Mouse (Mus musculus) hindbrain, embryonic 11.5 days (tissue): ENCODE results near the gene Zcchc17. TPM values are rescaled to one million over a fixed set of nuclear protein-coding genes. Genes with fewer than 3 reads are reported as not detected.
A peak's percentile ranks its signal among the peaks of the same experiment; 100 is the strongest.

ENCODE experiments used
- ATAC-seq: fragments of 200-750 bp; cut with Nextera tagmentation; 2 replicates; pipeline ENCODE4 v1.8.0; 2017; ENCODE audit warnings: mild to moderate bottlenecking, moderate TSS enrichment, moderate library complexity; ENCODE audit not compliant: low FRiP score
- DNase-seq: peaks from one replicate; pipeline ENCODE4 v3.0.0-alpha.2; 2015; ENCODE audit warnings: low spot score
- H3K27ac ChIP-seq: fragments of 300-500 bp; sonication (generic); 2 replicates; pipeline ENCODE4 v1.5.1; 2014; ENCODE audit warnings: mild to moderate bottlenecking, low read depth, low read length
- H3K27me3 ChIP-seq: fragments of 300-500 bp; sonication (generic); 2 replicates; pipeline ENCODE4 v1.6.1; 2014; ENCODE audit warnings: mild to moderate bottlenecking, low read length, moderate library complexity, mixed read lengths; ENCODE audit not compliant: control insufficient read depth, insufficient read depth
- H3K36me3 ChIP-seq: fragments of 300-500 bp; sonication (generic); 2 replicates; pipeline ENCODE4 v1.6.1; 2014; ENCODE audit warnings: mild to moderate bottlenecking, low read length, moderate library complexity, mixed read lengths; ENCODE audit not compliant: control insufficient read depth, insufficient read depth
- H3K4me1 ChIP-seq: fragments of 300-500 bp; sonication (generic); replicated peaks from 2 replicates; pipeline ENCODE4 v1.6.1; 2014; ENCODE audit warnings: low read length, mixed read lengths; ENCODE audit not compliant: control insufficient read depth, insufficient read depth
- H3K4me2 ChIP-seq: fragments of 300-500 bp; sonication (generic); replicated peaks from 2 replicates; pipeline ENCODE4 v1.6.1; 2014; ENCODE audit warnings: mild to moderate bottlenecking, low read depth, low read length
- H3K4me3 ChIP-seq: fragments of 300-500 bp; sonication (generic); 2 replicates; pipeline ENCODE4 v1.5.1; 2014; ENCODE audit warnings: low read depth, low read length
- H3K9ac ChIP-seq: fragments of 300-500 bp; sonication (generic); 2 replicates; pipeline ENCODE4 v1.6.1; 2014; ENCODE audit warnings: low read depth, low read length
- H3K9me3 ChIP-seq: fragments of 300-500 bp; sonication (generic); 2 replicates; pipeline ENCODE4 v1.6.1; 2016; ENCODE audit warnings: low read length; ENCODE audit not compliant: control insufficient read depth
- WGBS: fragments of 180-500 bp; shearing (Covaris S2); extraction: QIAGEN DNeasy Blood & Tissue Kit; methylation state at CpG from one replicate; pipeline ENCODE4 v1.1.7; 2014; 5-methylcytosine and 5-hydroxymethylcytosine counted together
- polyA plus RNA-seq: library from polyadenylated mRNA; unstranded; fragments of >200 nt; fragmentation: Nextera tagmentation; extraction: Ambion mirVana; gene quantifications from 2 replicates; pipeline ENCODE4 v1.2.1, GENCODE M21; 2014

Gene Zcchc17
- polyA plus RNA-seq, 1 experiment from 2014 or later = 85.1 TPM

GRCm38 (mm10) chr4:130312526-130312925, 47.2 kb downstream of the Zcchc17 start:
- DNase-seq (no peak), ATAC-seq (no peak)
- peaks cover 2% of the 10 kb centered on the region; the same call in 1 of the 2 replicates for H3K4me1 ChIP-seq
- H3K4me2 ChIP-seq = no peak overlapping the region
- H3K9ac ChIP-seq = no peak overlapping the region
- H3K27me3 ChIP-seq = peaks cover 24% of the 10 kb centered on the region
- no peak overlapping the region for H3K4me3 ChIP-seq
- 90% methylated on average over 3 of the region's 3 CpGs for WGBS
- no peak overlapping the region for H3K27ac ChIP-seq
- H3K36me3 ChIP-seq = 0 out of 2 replicates have a peak, but pooled peaks cover 3% of the 10 kb centered on the region
- no peaks in the 10 kb centered on the region for H3K9me3 ChIP-seq

- H3K4me2 ChIP-seq = peak overlapping the region; percentile 88
- no peaks in the 10 kb centered on the region for H3K36me3 ChIP-seq
- DNase-seq = no peak
- H3K9ac ChIP-seq = peak overlapping the region; percentile 38; the same call in 1 of the 2 replicates
- H3K9me3 ChIP-seq = no peaks in the 10 kb centered on the region
- H3K27ac ChIP-seq = no peak overlapping the region
- H3K4me3 ChIP-seq = peak overlapping the region; percentile 45
- H3K4me1 ChIP-seq = peaks cover 2% of the 10 kb centered on the region; the same call in 1 of the 2 replicates
- peaks cover 37% of the 10 kb centered on the region for H3K27me3 ChIP-seq
- ATAC-seq = no peak
- WGBS = 58% methylated on average over 8 of the region's 8 CpGs
Observed at GRCm38 (mm10) chr4:130309254-130309653, 50.5 kb downstream of the Zcchc17 start.

GRCm38 (mm10) chr4:130308231-130309081, 51.3 kb downstream of the Zcchc17 start, which contains the start of the genes Fabp3 and Gm10570:
Gene Fabp3 (plus strand): TSS chr4:130308595.
Gene Gm10570 (minus strand): TSS chr4:130308674.
- Histone ChIP-seq H3K9me3 (no peaks in the 10 kb centered on the region), H3K36me3 (no peaks in the 10 kb centered on the region), H3K27ac (no peak within 1 kb of the TSS), H3K4me2 (peak within 1 kb of the TSS; percentile 88), H3K9ac (peak within 1 kb of the TSS; percentile 38; the same call in 1 of the 2 replicates), H3K4me3 (peak within 1 kb of the TSS; percentile 45), H3K27me3 (peaks cover 37% of the 10 kb centered on the region), H3K4me1 (peaks cover 2% of the 10 kb centered on the region; the same call in 1 of the 2 replicates)
- ATAC-seq (peak; percentile 74), DNase-seq (peak; percentile 78)
- under 1% methylated on average over 52 of the region's 52 CpGs for WGBS

GRCm38 (mm10) chr4:130307851-130308230, 51.9 kb downstream of the Zcchc17 start:
- under 1% methylated on average over 23 of the region's 23 CpGs for whole genome bisulfite sequencing
- DNase-seq (peak; percentile 73), ATAC-seq (peak; percentile 52; the same call in 1 of the 2 replicates)
- no peak overlapping the region for H3K27ac ChIP-seq
- H3K4me3 ChIP-seq = peak overlapping the region; percentile 45
- H3K4me1 ChIP-seq = peaks cover 2% of the 10 kb centered on the region; the same call in 1 of the 2 replicates
- H3K27me3 ChIP-seq = peaks cover 37% of the 10 kb centered on the region
- no peaks in the 10 kb centered on the region for H3K9me3 ChIP-seq
- H3K4me2 ChIP-seq = peak overlapping the region; percentile 88
- 0 out of 2 replicates have a peak overlapping the region, but pooled peaks have one; percentile 38 for H3K9ac ChIP-seq
- no peaks in the 10 kb centered on the region for H3K36me3 ChIP-seq

GRCm38 (mm10) chr4:130306796-130307630, 52.7 kb downstream of the Zcchc17 start:
- Histone ChIP-seq H3K27me3 (peaks cover 37% of the 10 kb centered on the region), H3K9ac (no peak overlapping the region), H3K4me1 (peaks cover 2% of the 10 kb centered on the region; the same call in 1 of the 2 replicates), H3K36me3 (no peaks in the 10 kb centered on the region), H3K4me3 (no peak overlapping the region), H3K27ac (no peak overlapping the region), H3K9me3 (no peaks in the 10 kb centered on the region), H3K4me2 (no peak overlapping the region; the same call in 1 of the 2 replicates)
- no peak for ATAC-seq
- 75% methylated on average over 10 of the region's 10 CpGs for WGBS
- DNase-seq = no peak

- Histone ChIP-seq H3K4me3 (no peak overlapping the region), H3K4me2 (no peak overlapping the region), H3K36me3 (no peaks in the 10 kb centered on the region), H3K9me3 (no peaks in the 10 kb centered on the region), H3K27ac (no peak overlapping the region), H3K4me1 (peaks cover 2% of the 10 kb centered on the region; the same call in 1 of the 2 replicates), H3K9ac (no peak overlapping the region), H3K27me3 (peaks cover 30% of the 10 kb centered on the region)
- ATAC-seq = no peak
- WGBS = 25% methylated on average over 3 of the region's 3 CpGs
- no peak for DNase-seq
Observed at GRCm38 (mm10) chr4:130304746-130305145, 55.0 kb downstream of the Zcchc17 start.

GRCm38 (mm10) chr4:130302285-130302870, 57.4 kb downstream of the Zcchc17 start:
- Histone ChIP-seq H3K36me3 (no peaks in the 10 kb centered on the region), H3K4me1 (no peaks in the 10 kb centered on the region; the same call in 1 of the 2 replicates), H3K4me3 (no peak overlapping the region), H3K9ac (no peak overlapping the region), H3K4me2 (no peak overlapping the region), H3K27me3 (peaks cover 12% of the 10 kb centered on the region), H3K27ac (no peak overlapping the region), H3K9me3 (no peaks in the 10 kb centered on the region)
- ATAC-seq = no peak
- WGBS = 54% methylated on average over 12 of the region's 12 CpGs
- no peak for DNase-seq

GRCm38 (mm10) chr4:130299629-130300018, 60.1 kb downstream of the Zcchc17 start:
- Histone ChIP-seq H3K4me1 (no peaks in the 10 kb centered on the region), H3K36me3 (no peaks in the 10 kb centered on the region), H3K9ac (no peak overlapping the region), H3K27ac (no peak overlapping the region), H3K4me3 (no peak overlapping the region), H3K27me3 (peaks cover 2% of the 10 kb centered on the region; the same call in 1 of the 2 replicates), H3K9me3 (no peaks in the 10 kb centered on the region), H3K4me2 (no peak overlapping the region)
- ATAC-seq = no peak
- DNase-seq = no peak
- 68% methylated on average over 8 of the region's 8 CpGs for WGBS
